Mouse (Mus musculus) liver, adult 2 months (tissue): ENCODE data around the gene Tsc22d3. TPM values are rescaled to one million over a fixed set of nuclear protein-coding genes. Genes with fewer than 3 reads are reported as not detected.

Experiments used
- DNase-seq: peaks from one replicate; pipeline ENCODE4 v3.0.0-alpha.2; 2011; ENCODE audit warnings: low read depth, low spot score; ENCODE audit errors: extremely low read depth
- H3K27ac ChIP-seq: fragments of 200-500 bp; replicated peaks from 2 replicates; pipeline ENCODE4 v1.5.1; 2012; ENCODE audit warnings: low read depth, mild to moderate bottlenecking, control low read depth, inconsistent platforms, low read length; ENCODE audit not compliant: insufficient read depth
- H3K27me3 ChIP-seq: fragments of 200-500 bp; 2 replicates; pipeline ENCODE4 v1.6.1; 2012; ENCODE audit warnings: mild to moderate bottlenecking, moderate library complexity, low read length, inconsistent platforms; ENCODE audit not compliant: control insufficient read depth, insufficient read depth
- H3K36me3 ChIP-seq: fragments of 200-500 bp; 2 replicates; pipeline ENCODE4 v1.6.1; 2012; ENCODE audit warnings: low read length, inconsistent platforms; ENCODE audit not compliant: control insufficient read depth, insufficient read depth
- H3K4me1 ChIP-seq: fragments of 200-500 bp; 2 replicates; pipeline ENCODE4 v1.6.1; 2011; ENCODE audit warnings: low read length; ENCODE audit not compliant: control insufficient read depth, insufficient read depth
- H3K4me3 ChIP-seq: fragments of 200-500 bp; 2 replicates; pipeline ENCODE4 v1.5.1; 2011; ENCODE audit warnings: low read depth, mild to moderate bottlenecking, control low read depth, low read length, moderate library complexity; ENCODE audit not compliant: insufficient read depth
- H3K79me2 ChIP-seq: fragments of 200-500 bp; 2 replicates; pipeline ENCODE4 v1.6.1; 2012; ENCODE audit warnings: inconsistent platforms, mild to moderate bottlenecking, low read length, moderate library complexity; ENCODE audit not compliant: control insufficient read depth, insufficient read depth
- H3K9ac ChIP-seq: fragments of 200-500 bp; 2 replicates; pipeline ENCODE4 v1.6.1; 2012; ENCODE audit warnings: low read depth, mild to moderate bottlenecking, control low read depth, inconsistent platforms, low read length
- CTCF ChIP-seq: fragments of 200-500 bp; IDR thresholded peaks from 2 replicates; pipeline ENCODE4 v1.5.1; 2011; ENCODE audit warnings: low read depth, low read length, control low read depth
- POLR2A ChIP-seq: fragments of 200-500 bp; IDR thresholded peaks from 2 replicates; pipeline ENCODE4 v1.6.1; 2011; ENCODE audit warnings: low read length, control low read depth; ENCODE audit not compliant: insufficient read depth; ENCODE audit errors: extremely low read depth
- WGBS: fragments of 180-500 bp; shearing (Covaris S2); methylation state at CpG from one replicate; pipeline ENCODE4 v1.1.7; 2018; 5-methylcytosine and 5-hydroxymethylcytosine counted together
- polyA plus RNA-seq: library from polyadenylated mRNA; depleted of rRNA; stranded (reverse); fragments of >200 nt; gene quantifications from 2 replicates; pipeline ENCODE4 v1.2.3, GENCODE M21; 2012
- total RNA-seq: library from RNA; depleted of rRNA; stranded (reverse); fragments of >200 nt; gene quantifications from 2 replicates; pipeline ENCODE4 v1.2.3, GENCODE M21; 2014

The Tsc22d3 gene
- total and polyA plus RNA-seq, 2 experiments, result 56.1 to 194 TPM

GRCm38 (mm10) chrX:140524231-140524630, 76.2 kb downstream of the Tsc22d3 start:
- Histone ChIP-seq H3K36me3 (no peaks in the 10 kb centered on the region), H3K4me3 (no peak overlapping the region), H3K4me1 (peaks cover 13% of the 10 kb centered on the region), H3K27ac (peak overlapping the region; percentile 82), H3K79me2 (no peaks in the 10 kb centered on the region), H3K9ac (no peak overlapping the region), H3K27me3 (no peaks in the 10 kb centered on the region)
- TF ChIP-seq CTCF, result no peak
- no peak for TF ChIP-seq POLR2A
- 62% methylated on average over 5 of the region's 5 CpGs for WGBS
- DNase-seq, result no peak

- Histone ChIP-seq H3K36me3 (no peaks in the 10 kb centered on the region), H3K4me3 (no peak overlapping the region), H3K27me3 (no peaks in the 10 kb centered on the region), H3K27ac (peak overlapping the region; percentile 85), H3K4me1 (peaks cover 9% of the 10 kb centered on the region), H3K9ac (no peak overlapping the region), H3K79me2 (no peaks in the 10 kb centered on the region)
- no peak for TF ChIP-seq POLR2A
- TF ChIP-seq CTCF, result peak; percentile 44; the same call in 1 of the 2 replicates
- 32% methylated on average over 14 of the region's 14 CpGs for WGBS
- DNase-seq, result peak; percentile 91
These were observed 78.2 kb downstream of the Tsc22d3 start for GRCm38 (mm10) chrX:140522071-140522765.

- H3K4me3 ChIP-seq, result no peak overlapping the region
- WGBS, result under 1% methylated on average over 24 of the region's 25 CpGs
- peak; percentile 91 for DNase-seq
- peak overlapping the region; percentile 52; the same call in 1 of the 2 replicates for H3K9ac ChIP-seq
- peak overlapping the region; percentile 85 for H3K27ac ChIP-seq
- peaks cover 9% of the 10 kb centered on the region for H3K4me1 ChIP-seq
- H3K27me3 ChIP-seq, result no peaks in the 10 kb centered on the region
- no peaks in the 10 kb centered on the region for H3K36me3 ChIP-seq
- no peaks in the 10 kb centered on the region for H3K79me2 ChIP-seq
- TF ChIP-seq POLR2A, result no peak
- no peak for TF ChIP-seq CTCF
These were observed 80.0 kb downstream of the Tsc22d3 start for GRCm38 (mm10) chrX:140520146-140521102.

- Histone ChIP-seq H3K4me3 (no peak overlapping the region), H3K9ac (no peak overlapping the region), H3K27ac (no peak overlapping the region), H3K27me3 (no peaks in the 10 kb centered on the region), H3K36me3 (no peaks in the 10 kb centered on the region), H3K79me2 (no peaks in the 10 kb centered on the region), H3K4me1 (peaks cover 5% of the 10 kb centered on the region)
- no peak for DNase-seq
- WGBS, result 96% methylated on average over 8 of the region's 8 CpGs
- TF ChIP-seq POLR2A, result no peak
- TF ChIP-seq CTCF, result no peak
These were observed 82.1 kb downstream of the Tsc22d3 start for GRCm38 (mm10) chrX:140518351-140518750.

GRCm38 (mm10) chrX:140513379-140513778, 87.1 kb downstream of the Tsc22d3 start:
- H3K36me3 ChIP-seq, result no peaks in the 10 kb centered on the region
- whole genome bisulfite sequencing, result 41% methylated on average over 2 of the region's 2 CpGs
- no peak for TF ChIP-seq CTCF
- no peak overlapping the region for H3K4me3 ChIP-seq
- no peaks in the 10 kb centered on the region for H3K79me2 ChIP-seq
- no peaks in the 10 kb centered on the region for H3K27me3 ChIP-seq
- H3K9ac ChIP-seq, result no peak overlapping the region
- H3K4me1 ChIP-seq, result peaks cover 13% of the 10 kb centered on the region
- no peak overlapping the region for H3K27ac ChIP-seq
- DNase-seq, result peak; percentile 41
